Mouse (Mus musculus) embryonic fibroblast, embryonic 13.5 days (primary cell): ENCODE data around the gene F2rl2. TPM values are rescaled to one million over a fixed set of nuclear protein-coding genes. Genes with fewer than 3 reads are reported as not detected.
A peak's percentile ranks its signal among the peaks of the same experiment; 100 is the strongest.

Experiments
- H3K27ac ChIP-seq: 2 replicates; pipeline ENCODE4 v1.5.1; 2012; ENCODE audit warnings: low read length, control low read depth, inconsistent platforms; ENCODE audit not compliant: insufficient read depth
- H3K4me1 ChIP-seq: 2 replicates; pipeline ENCODE4 v1.6.1; 2011; ENCODE audit warnings: low read length; ENCODE audit not compliant: control insufficient read depth, insufficient read depth
- H3K4me3 ChIP-seq: 2 replicates; pipeline ENCODE4 v1.5.1; 2011; ENCODE audit warnings: mild to moderate bottlenecking, control low read depth, low read length; ENCODE audit not compliant: insufficient read depth
- CTCF ChIP-seq: IDR thresholded peaks from 2 replicates; pipeline ENCODE4 v1.5.1; 2011; ENCODE audit warnings: mild to moderate bottlenecking, control low read depth, low read length, moderate library complexity, borderline replicate concordance; ENCODE audit not compliant: insufficient read depth
- POLR2A ChIP-seq: IDR thresholded peaks from 2 replicates; pipeline ENCODE4 v1.6.1; 2011; ENCODE audit warnings: low read depth, mild to moderate bottlenecking, control low read depth, low read length, moderate library complexity
- polyA plus RNA-seq: library from polyadenylated mRNA; stranded (reverse); fragments of >200 nt; gene quantifications from 2 replicates; pipeline ENCODE4 v1.2.4, GENCODE M21; 2011; ENCODE audit warnings: low read depth; ENCODE audit not compliant: missing spikeins, insufficient read length

Gene F2rl2
- polyA plus RNA-seq: 0.20 TPM in 1 of 2 replicates, not detected in the other

- Histone ChIP-seq H3K27ac (no peak within 1 kb of the TSS), H3K4me1 (peaks cover 4% of the 10 kb centered on the region; the same call in 1 of the 2 replicates), H3K4me3 (no peak within 1 kb of the TSS)
- TF ChIP-seq POLR2A: no peak
- no peak for TF ChIP-seq CTCF
Observed at GRCm38 (mm10) chr13:95696654-95697163, at the start of gene F2rl2. TSS of gene F2rl2 (plus strand) at chr13:95696853.

GRCm38 (mm10) chr13:95647248-95647647 is 49.4 kb upstream of the F2rl2 start:
- Histone ChIP-seq H3K27ac (0 out of 2 replicates have a peak overlapping the region, but pooled peaks have one; percentile 7), H3K4me3 (no peak overlapping the region), H3K4me1 (peaks cover 11% of the 10 kb centered on the region)
- TF ChIP-seq CTCF (no peak), POLR2A (no peak)

GRCm38 (mm10) chr13:95649941-95650340 is 46.7 kb upstream of the F2rl2 start:
- TF ChIP-seq POLR2A (no peak), CTCF (no peak)
- Histone ChIP-seq H3K27ac (no peak overlapping the region), H3K4me3 (no peak overlapping the region), H3K4me1 (0 out of 2 replicates have a peak, but pooled peaks cover 4% of the 10 kb centered on the region)

- TF ChIP-seq POLR2A (no peak), CTCF (no peak)
- Histone ChIP-seq H3K4me3 (no peak overlapping the region), H3K4me1 (0 out of 2 replicates have a peak, but pooled peaks cover 4% of the 10 kb centered on the region), H3K27ac (no peak overlapping the region)
Observed at GRCm38 (mm10) chr13:95651870-95652668, 44.6 kb upstream of the F2rl2 start.

GRCm38 (mm10) chr13:95653696-95654095 is 43.0 kb upstream of the F2rl2 start:
- TF ChIP-seq POLR2A: no peak
- no peak for TF ChIP-seq CTCF
- H3K4me1 ChIP-seq: 0 out of 2 replicates have a peak, but pooled peaks cover 4% of the 10 kb centered on the region
- H3K27ac ChIP-seq: no peak overlapping the region
- H3K4me3 ChIP-seq: no peak overlapping the region

GRCm38 (mm10) chr13:95655284-95655683 is 41.4 kb upstream of the F2rl2 start:
- Histone ChIP-seq H3K27ac (peak overlapping the region; percentile 43), H3K4me3 (no peak overlapping the region), H3K4me1 (0 out of 2 replicates have a peak, but pooled peaks cover 4% of the 10 kb centered on the region)
- TF ChIP-seq CTCF (no peak), POLR2A (no peak)

GRCm38 (mm10) chr13:95657171-95657570 is 39.5 kb upstream of the F2rl2 start:
- 0 out of 2 replicates have a peak, but pooled peaks cover 4% of the 10 kb centered on the region for H3K4me1 ChIP-seq
- H3K27ac ChIP-seq: no peak overlapping the region
- TF ChIP-seq CTCF (no peak), POLR2A (no peak)
- no peak overlapping the region for H3K4me3 ChIP-seq

GRCm38 (mm10) chr13:95659432-95659831 is 37.2 kb upstream of the F2rl2 start:
- Histone ChIP-seq H3K4me1 (0 out of 2 replicates have a peak, but pooled peaks cover 4% of the 10 kb centered on the region), H3K27ac (no peak overlapping the region), H3K4me3 (no peak overlapping the region)
- no peak for TF ChIP-seq CTCF
- TF ChIP-seq POLR2A: no peak

GRCm38 (mm10) chr13:95663834-95664233 is 32.8 kb upstream of the F2rl2 start:
- no peak for TF ChIP-seq CTCF
- TF ChIP-seq POLR2A: no peak
- H3K4me1 ChIP-seq: no peaks in the 10 kb centered on the region
- no peak overlapping the region for H3K27ac ChIP-seq
- H3K4me3 ChIP-seq: no peak overlapping the region
